Mouse (Mus musculus) cortical plate, adult 2 months (tissue): Measurements from ENCODE around the gene Tnrc6c. TPM values are rescaled to one million over a fixed set of nuclear protein-coding genes. Genes with fewer than 3 reads are reported as not detected.

Experiments used
- H3K27ac ChIP-seq: fragments of 200-500 bp; 2 replicates; pipeline ENCODE4 v1.5.1; 2012; ENCODE audit warnings: low read length, control low read depth, inconsistent platforms; ENCODE audit not compliant: insufficient read depth
- H3K4me1 ChIP-seq: fragments of 200-500 bp; 2 replicates; pipeline ENCODE4 v1.6.1; 2011; ENCODE audit warnings: low read length; ENCODE audit not compliant: control insufficient read depth, insufficient read depth
- H3K4me3 ChIP-seq: fragments of 200-500 bp; 2 replicates; pipeline ENCODE4 v1.5.1; 2011; ENCODE audit warnings: mild to moderate bottlenecking, low read length, control low read depth; ENCODE audit not compliant: insufficient read depth
- CTCF ChIP-seq: fragments of 200-500 bp; IDR thresholded peaks from 2 replicates; pipeline ENCODE4 v1.5.1; 2011; ENCODE audit warnings: mild to moderate bottlenecking, control low read depth, low read length; ENCODE audit not compliant: insufficient read depth; ENCODE audit errors: extremely low read depth
- POLR2A ChIP-seq: fragments of 200-500 bp; IDR thresholded peaks from 2 replicates; pipeline ENCODE4 v1.6.1; 2011; ENCODE audit warnings: mild to moderate bottlenecking, low read length, control low read depth; ENCODE audit not compliant: insufficient read depth; ENCODE audit errors: extremely low read depth
- polyA plus RNA-seq: library from polyadenylated mRNA; depleted of rRNA; stranded (reverse); fragments of >200 nt; gene quantifications from 2 replicates; pipeline ENCODE4 v1.2.3, GENCODE M21; 2012

Gene Tnrc6c
- polyA plus RNA-seq, 1 experiment, result 46.9 TPM

- no peak overlapping the region for H3K27ac ChIP-seq
Observed at GRCm38 (mm10) chr11:117751544-117751943, 97.5 kb downstream of the Tnrc6c start.

GRCm38 (mm10) chr11:117755891-117756290, 101.8 kb downstream of the Tnrc6c start:
- no peak for TF ChIP-seq POLR2A
- TF ChIP-seq CTCF, result no peak
- no peak overlapping the region for H3K4me3 ChIP-seq
- no peak overlapping the region for H3K27ac ChIP-seq
- H3K4me1 ChIP-seq, result peaks cover 2% of the 10 kb centered on the region

More at GRCm38 (mm10) chr11:117751544-117751943, 97.5 kb downstream of the Tnrc6c start:
- Histone ChIP-seq H3K4me1 (peaks cover 6% of the 10 kb centered on the region), H3K4me3 (no peak overlapping the region)
- no peak for TF ChIP-seq CTCF
- no peak for TF ChIP-seq POLR2A

GRCm38 (mm10) chr11:117759267-117759666, 105.2 kb downstream of the Tnrc6c start:
- Histone ChIP-seq H3K4me1 (peaks cover 1% of the 10 kb centered on the region; the same call in 1 of the 2 replicates), H3K27ac (peak overlapping the region; percentile 12; the same call in 1 of the 2 replicates), H3K4me3 (no peak overlapping the region)
- no peak for TF ChIP-seq CTCF
- TF ChIP-seq POLR2A, result no peak

- no peak overlapping the region for H3K27ac ChIP-seq
- TF ChIP-seq POLR2A (no peak), CTCF (no peak)
- peaks cover 1% of the 10 kb centered on the region; the same call in 1 of the 2 replicates for H3K4me1 ChIP-seq
- H3K4me3 ChIP-seq, result no peak overlapping the region
Observed at GRCm38 (mm10) chr11:117760374-117761119, 106.5 kb downstream of the Tnrc6c start.

- Histone ChIP-seq H3K27ac (no peak overlapping the region), H3K4me3 (no peak overlapping the region), H3K4me1 (peaks cover 1% of the 10 kb centered on the region; the same call in 1 of the 2 replicates)
- TF ChIP-seq POLR2A (no peak), CTCF (no peak)
Observed at GRCm38 (mm10) chr11:117761801-117762200, 107.7 kb downstream of the Tnrc6c start.

GRCm38 (mm10) chr11:117762246-117762645, 108.2 kb downstream of the Tnrc6c start:
- Histone ChIP-seq H3K4me1 (peaks cover 1% of the 10 kb centered on the region; the same call in 1 of the 2 replicates), H3K27ac (no peak overlapping the region), H3K4me3 (no peak overlapping the region)
- TF ChIP-seq CTCF, result no peak
- no peak for TF ChIP-seq POLR2A

GRCm38 (mm10) chr11:117764319-117764718, 110.2 kb downstream of the Tnrc6c start:
- Histone ChIP-seq H3K4me1 (peaks cover 1% of the 10 kb centered on the region; the same call in 1 of the 2 replicates), H3K4me3 (no peak overlapping the region), H3K27ac (no peak overlapping the region)
- TF ChIP-seq CTCF, result no peak

- H3K4me1 ChIP-seq, result peaks cover 1% of the 10 kb centered on the region; the same call in 1 of the 2 replicates
- no peak overlapping the region for H3K4me3 ChIP-seq
- no peak overlapping the region for H3K27ac ChIP-seq
- no peak for TF ChIP-seq POLR2A
- TF ChIP-seq CTCF, result no peak
Observed at GRCm38 (mm10) chr11:117765361-117765760, 111.3 kb downstream of the Tnrc6c start.

GRCm38 (mm10) chr11:117766275-117766674, 112.2 kb downstream of the Tnrc6c start:
- no peak overlapping the region for H3K4me3 ChIP-seq
- H3K4me1 ChIP-seq, result peaks cover 1% of the 10 kb centered on the region; the same call in 1 of the 2 replicates
- TF ChIP-seq POLR2A (no peak), CTCF (no peak)
- no peak overlapping the region for H3K27ac ChIP-seq

GRCm38 (mm10) chr11:117768725-117769682, 114.9 kb downstream of the Tnrc6c start:
- TF ChIP-seq POLR2A (no peak), CTCF (no peak)
- Histone ChIP-seq H3K27ac (no peak overlapping the region), H3K4me3 (no peak overlapping the region), H3K4me1 (no peaks in the 10 kb centered on the region)
